Mouse (Mus musculus): ENCODE data around the gene Ccdc85c. TPM values are rescaled to one million over a fixed set of nuclear protein-coding genes. Genes with fewer than 3 reads are reported as not detected.

Ccdc85c gene
- under 1 TPM; 0.27 to 0.31 TPM for total RNA-seq (2023)

GRCm38 (mm10) chr12:108274661-108275507 lies at the start of gene Ccdc85c:
Ccdc85c (minus strand) TSS chr12:108275425.

GRCm38 (mm10) chr12:108305812-108306794 lies 30.9 kb upstream of the Ccdc85c start, which contains the start of gene Hhipl1:
Hhipl1 (plus strand) TSS chr12:108306270.

GRCm38 (mm10) chr12:108179321-108180266 lies 95.6 kb downstream of the Ccdc85c start, which contains the start of gene Ccnk:
Ccnk (plus strand) TSS chr12:108179579.

GRCm38 (mm10) chr12:108179246-108179320 lies 96.1 kb downstream of the Ccdc85c start, which contains the start of gene Setd3:
Setd3 (minus strand) TSS chr12:108179314.

Other genes starting within 250 kb of the Ccdc85c start
- gene Setd3, start 96.1 kb downstream of the Ccdc85c start, total RNA-seq (2023) = 10 to 100 TPM; 51.0 to 54.2 TPM
- gene Ccnk, start 95.8 kb downstream of the Ccdc85c start, total RNA-seq (2023) = 10 to 100 TPM; 54.7 to 58.2 TPM
- gene Hhipl1, start 30.8 kb upstream of the Ccdc85c start, total RNA-seq (2023) = not detected
- not detected for gene Cyp46a1, start 59.0 kb upstream of the Ccdc85c start, total RNA-seq (2023)
- under 1 TPM; 0.42 to 0.46 TPM for gene Eml1, start 95.5 kb upstream of the Ccdc85c start, total RNA-seq (2023)

All from neutrophil, adult 59 days (primary cell).